Comparison of ENCODE assay signal across 28 mouse cellular contexts in genomic region chr17:25248033-25248750, GRCm38 (mm10). TPM values are rescaled to one million over a fixed set of nuclear protein-coding genes. Genes with fewer than 3 reads are reported as not detected.
DNase-seq lines count a peak whose midpoint lies in the region; ATAC-seq and TF ChIP-seq lines count a peak whose summit lies in the region.
"Had no signal": no experiment of that assay in that cellular context is flagged by ENCODE, and none has a peak within 500 bp of the region (broad histone marks: within the 10 kb centered on the region; RNA-seq: fewer than 3 reads in every experiment).

No protein-coding gene starts in this region.

- no peak for TF ChIP-seq CTCF in stomach, postnatal 0 days (IDR thresholded peaks at IDR 0.05; ENCODE audit: low read depth)

- no peak for ATAC-seq in midbrain, embryonic 12.5 days (ENCODE audit: low FRiP score, low read depth)
- no peak for ATAC-seq in midbrain, embryonic 15.5 days (replicated peaks)
- peak; percentile 80 for ATAC-seq in megakaryocyte, adult 5-6 weeks (ENCODE audit: poor library complexity, severe bottlenecking)
- ATAC-seq in stomach, postnatal 0 days (ENCODE audit: low FRiP score, low TSS enrichment), result no peak
- ATAC-seq: forebrain, postnatal 0 days; intestine, embryonic 15.5 days; lung, postnatal 0 days had no signal

- DNase-seq in T-cell, adult 2 months (ENCODE audit: low spot score), result peak; percentile 32
- peak; percentile 41 for DNase-seq in thymus, postnatal 25 days
- no peak for DNase-seq in left cerebral cortex, postnatal 4 days
- DNase-seq in kidney, postnatal 36 days, result no peak
- no peak for DNase-seq in stomach, postnatal 0 days (ENCODE audit: low spot score)
- DNase-seq: adrenal gland, adult 8-10 months; cerebellum, adult 8-10 months; forebrain, postnatal 0 days; heart, adult 18-20 months; liver, embryonic 13.5 days; retina, postnatal 1 day had no signal

- H3K27me3 ChIP-seq in midbrain, embryonic 12.5 days, result no peaks in the 10 kb centered on the region
- H3K27me3 ChIP-seq in midbrain, embryonic 15.5 days (replicated peaks), result no peaks in the 10 kb centered on the region
- H3K27me3 ChIP-seq in stomach, postnatal 0 days (ENCODE audit: control insufficient read depth, insufficient read depth, low read length), result no peaks in the 10 kb centered on the region
- H3K27me3 ChIP-seq: intestine, embryonic 15.5 days had no signal

- intact Hi-C loops in left cerebral cortex, postnatal 4 days (cut with DNase I), result no loop called here

- H3K4me2 ChIP-seq in midbrain, embryonic 12.5 days (replicated peaks), result no peak overlapping the region
- H3K4me2 ChIP-seq in midbrain, embryonic 15.5 days, result no peak overlapping the region
- H3K4me2 ChIP-seq in stomach, postnatal 0 days (replicated peaks; ENCODE audit: low read depth), result no peak overlapping the region
- H3K4me2 ChIP-seq: embryonic facial prominence, embryonic 13.5 days; hindbrain, embryonic 12.5 days; intestine, embryonic 15.5 days; kidney, embryonic 15.5 days; liver, embryonic 13.5 days; stomach, embryonic 15.5 days had no signal

- H3K27ac ChIP-seq in midbrain, embryonic 12.5 days (replicated peaks), result no peak overlapping the region
- no peak overlapping the region for H3K27ac ChIP-seq in midbrain, embryonic 15.5 days
- no peak overlapping the region for H3K27ac ChIP-seq in stomach, postnatal 0 days (replicated peaks)
- H3K27ac ChIP-seq: embryonic facial prominence, embryonic 13.5 days; hindbrain, embryonic 12.5 days; intestine, embryonic 15.5 days; kidney, embryonic 15.5 days; limb, embryonic 10.5 days; liver, embryonic 13.5 days; stomach, embryonic 15.5 days had no signal

- 83% methylated on average over 18 of the region's 18 CpGs for WGBS in midbrain, embryonic 12.5 days
- 81% methylated on average over 18 of the region's 18 CpGs for WGBS in midbrain, embryonic 15.5 days
- WGBS in stomach, postnatal 0 days, result 71% methylated on average over 18 of the region's 18 CpGs

- H3K36me3 ChIP-seq in midbrain, embryonic 12.5 days, result peaks cover 27% of the 10 kb centered on the region
- peaks cover 7% of the 10 kb centered on the region; the same call in 1 of the 2 replicates for H3K36me3 ChIP-seq in midbrain, embryonic 15.5 days (replicated peaks)
- no peaks in the 10 kb centered on the region; the same call in 1 of the 2 replicates for H3K36me3 ChIP-seq in stomach, postnatal 0 days (ENCODE audit: control insufficient read depth, insufficient read depth, low read length)

- no peak overlapping the region for H3K4me3 ChIP-seq in midbrain, embryonic 12.5 days
- H3K4me3 ChIP-seq in midbrain, embryonic 15.5 days, result no peak overlapping the region
- H3K4me3 ChIP-seq in stomach, postnatal 0 days (ENCODE audit: low read depth, low read length), result no peak overlapping the region
- H3K4me3 ChIP-seq: embryonic facial prominence, embryonic 13.5 days; hindbrain, embryonic 12.5 days; intestine, embryonic 15.5 days; kidney, embryonic 15.5 days; limb, embryonic 10.5 days; liver, embryonic 13.5 days; stomach, embryonic 15.5 days had no signal

- no peaks in the 10 kb centered on the region for H3K9me3 ChIP-seq in midbrain, embryonic 12.5 days
- H3K9me3 ChIP-seq in midbrain, embryonic 15.5 days, result no peaks in the 10 kb centered on the region
- no peaks in the 10 kb centered on the region for H3K9me3 ChIP-seq in stomach, postnatal 0 days (ENCODE audit: control insufficient read depth, low read length)
- H3K9me3 ChIP-seq: embryonic facial prominence, embryonic 13.5 days; G1E; hindbrain, embryonic 12.5 days; intestine, embryonic 15.5 days; kidney, embryonic 15.5 days; limb, embryonic 10.5 days; liver, embryonic 13.5 days; stomach, embryonic 15.5 days had no signal

- no peak for TF ChIP-seq EP300 in stomach, postnatal 0 days (optimal IDR thresholded peaks at IDR 0.05)

- peak overlapping the region; percentile 11; the same call in 1 of the 2 replicates for H3K9ac ChIP-seq in midbrain, embryonic 12.5 days (replicated peaks)
- H3K9ac ChIP-seq in midbrain, embryonic 15.5 days, result no peak overlapping the region
- H3K9ac ChIP-seq in stomach, postnatal 0 days (ENCODE audit: low read length), result no peak overlapping the region
- H3K9ac ChIP-seq: embryonic facial prominence, embryonic 13.5 days; forebrain, postnatal 0 days; hindbrain, embryonic 12.5 days; intestine, embryonic 15.5 days; kidney, embryonic 15.5 days; liver, embryonic 13.5 days; stomach, embryonic 15.5 days had no signal

- peaks cover 14% of the 10 kb centered on the region for H3K4me1 ChIP-seq in midbrain, embryonic 12.5 days
- peaks cover 19% of the 10 kb centered on the region for H3K4me1 ChIP-seq in midbrain, embryonic 15.5 days
- no peaks in the 10 kb centered on the region for H3K4me1 ChIP-seq in stomach, postnatal 0 days (replicated peaks; ENCODE audit: control insufficient read depth, insufficient read depth)
- H3K4me1 ChIP-seq: embryonic facial prominence, embryonic 13.5 days; intestine, embryonic 15.5 days; kidney, embryonic 15.5 days; liver, embryonic 13.5 days; stomach, embryonic 15.5 days had no signal

RNA-seq across cellular contexts. Expression of gene Baiap3, which starts 8.0 kb away (rescaled TPM):
- 4.2 and 4.6 TPM in 2 replicates for polyA plus RNA-seq in midbrain, embryonic 12.5 days (2016; fragmentation: Nextera tagmentation; extraction: Ambion mirVana)
- 26.8 and 30.3 TPM in 2 replicates for polyA plus RNA-seq in midbrain, embryonic 15.5 days (2015; fragmentation: Nextera tagmentation; extraction: Ambion mirVana)
- total RNA-seq in megakaryocyte, adult 5-6 weeks (2015), result 3.3 and 3.7 TPM in 2 replicates
- total RNA-seq in megakaryocyte, adult 5-6 weeks (2017), result 1.8 and 4.0 TPM in 2 replicates
- 10 to 100 TPM in 1 of 2 experiments, 1 to 10 TPM in 1; 5.2 to 24.2 TPM for total RNA-seq in left cerebral cortex, postnatal 4 days (2021)
- 1.2 and 1.3 TPM in 2 replicates for polyA plus RNA-seq in stomach, postnatal 0 days (2015; fragmentation: Nextera tagmentation; extraction: Ambion mirVana)
- total RNA-seq: gastrocnemius, adult 8-10 months had no signal
- polyA plus RNA-seq: G1E had no signal

RNA-seq across cellular contexts. Expression of gene Tsr3, which starts 8.2 kb away (rescaled TPM):
- polyA plus RNA-seq in midbrain, embryonic 12.5 days (2016; fragmentation: Nextera tagmentation; extraction: Ambion mirVana), result 67.2 and 67.7 TPM in 2 replicates
- polyA plus RNA-seq in midbrain, embryonic 15.5 days (2015; fragmentation: Nextera tagmentation; extraction: Ambion mirVana), result 62.7 and 62.9 TPM in 2 replicates
- 7.3 and 9.2 TPM in 2 replicates for total RNA-seq in megakaryocyte, adult 5-6 weeks (2015)
- total RNA-seq in megakaryocyte, adult 5-6 weeks (2017), result 15.0 and 22.8 TPM in 2 replicates
- 10 to 100 TPM; 29.7 to 33.8 TPM for total RNA-seq in left cerebral cortex, postnatal 4 days (2021)
- 31.3 and 33.7 TPM in 2 replicates for polyA plus RNA-seq in stomach, postnatal 0 days (2015; fragmentation: Nextera tagmentation; extraction: Ambion mirVana)

RNA-seq across cellular contexts. Expression of gene Gnptg, which starts 8.3 kb away (rescaled TPM):
- polyA plus RNA-seq in midbrain, embryonic 12.5 days (2016; fragmentation: Nextera tagmentation; extraction: Ambion mirVana), result 66.8 and 68.4 TPM in 2 replicates
- polyA plus RNA-seq in midbrain, embryonic 15.5 days (2015; fragmentation: Nextera tagmentation; extraction: Ambion mirVana), result 96.0 and 108 TPM in 2 replicates
- 17.1 and 19.0 TPM in 2 replicates for total RNA-seq in megakaryocyte, adult 5-6 weeks (2015)
- 12.3 and 13.0 TPM in 2 replicates for total RNA-seq in megakaryocyte, adult 5-6 weeks (2017)
- total RNA-seq in left cerebral cortex, postnatal 4 days (2021), result 10 to 100 TPM; 54.6 to 56.0 TPM
- polyA plus RNA-seq in stomach, postnatal 0 days (2015; fragmentation: Nextera tagmentation; extraction: Ambion mirVana), result 36.0 and 39.3 TPM in 2 replicates

RNA-seq across cellular contexts. Expression of gene Ube2i, which starts 26.2 kb away (rescaled TPM):
- 818 and 823 TPM in 2 replicates for polyA plus RNA-seq in midbrain, embryonic 12.5 days (2016; fragmentation: Nextera tagmentation; extraction: Ambion mirVana)
- 503 and 512 TPM in 2 replicates for polyA plus RNA-seq in midbrain, embryonic 15.5 days (2015; fragmentation: Nextera tagmentation; extraction: Ambion mirVana)
- 270 and 309 TPM in 2 replicates for total RNA-seq in megakaryocyte, adult 5-6 weeks (2015)
- total RNA-seq in megakaryocyte, adult 5-6 weeks (2017), result 214 and 226 TPM in 2 replicates
- 100 to 1,000 TPM; 297 to 302 TPM for total RNA-seq in left cerebral cortex, postnatal 4 days (2021)
- polyA plus RNA-seq in stomach, postnatal 0 days (2015; fragmentation: Nextera tagmentation; extraction: Ambion mirVana), result 308 and 318 TPM in 2 replicates

RNA-seq across cellular contexts. Expression of gene Prss34, which starts 50.0 kb away (rescaled TPM):
- not detected in 2 replicates for polyA plus RNA-seq in midbrain, embryonic 12.5 days (2016; fragmentation: Nextera tagmentation; extraction: Ambion mirVana)
- polyA plus RNA-seq in midbrain, embryonic 15.5 days (2015; fragmentation: Nextera tagmentation; extraction: Ambion mirVana), result 0.23 TPM in 1 of 2 replicates, not detected in the other
- total RNA-seq in megakaryocyte, adult 5-6 weeks (2015), result 432 and 451 TPM in 2 replicates
- 249 and 277 TPM in 2 replicates for total RNA-seq in megakaryocyte, adult 5-6 weeks (2017)
- 1 to 10 TPM; 1.2 to 1.3 TPM for total RNA-seq in left cerebral cortex, postnatal 4 days (2021)
- 0.50 and 0.52 TPM in 2 replicates for polyA plus RNA-seq in stomach, postnatal 0 days (2015; fragmentation: Nextera tagmentation; extraction: Ambion mirVana)
- total RNA-seq: forebrain, postnatal 0 days; G1E; layer of hippocampus, adult 18-20 months; left cerebral cortex, adult 18-20 months; megakaryocyte-erythroid progenitor cell, adult 5-6 weeks had no signal
- polyA plus RNA-seq: C2C12; cortical plate, adult 2 months; forebrain, postnatal 0 days; G1E; hindbrain, embryonic 12.5 days; limb, embryonic 10.5 days had no signal

Comparison
In these comparisons a context has a peak if more than half of its experiments do, and no peak if none do; other contexts are left out.
1. DNase-seq: peak in T-cell, adult 2 months (single experiment) and thymus, postnatal 25 days (single experiment); none in left cerebral cortex, postnatal 4 days (single experiment), kidney, postnatal 36 days (0 of 2) and stomach, postnatal 0 days (single experiment).